Mouse (Mus musculus) myocyte (in vitro differentiated cells): ENCODE measurements at regions not wholly inside any gene's neighbourhood (a gene's known extent, or its start where the extent isn't known, plus 50 kb on each side); places are given as distances from the start of the nearest gene placed in this dataset.

ENCODE experiments used
- POLR2A ChIP-seq: IDR thresholded peaks from one replicate; pipeline ENCODE4 v1.6.1; 2011; ENCODE audit warnings: low read depth, mild to moderate bottlenecking, control low read depth, moderate library complexity; ENCODE audit not compliant: insufficient read length
- USF1 ChIP-seq: IDR thresholded peaks from one replicate; pipeline ENCODE4 v1.6.1; 2011; ENCODE audit warnings: low read depth, mild to moderate bottlenecking, control low read depth, moderate library complexity

DNA sequence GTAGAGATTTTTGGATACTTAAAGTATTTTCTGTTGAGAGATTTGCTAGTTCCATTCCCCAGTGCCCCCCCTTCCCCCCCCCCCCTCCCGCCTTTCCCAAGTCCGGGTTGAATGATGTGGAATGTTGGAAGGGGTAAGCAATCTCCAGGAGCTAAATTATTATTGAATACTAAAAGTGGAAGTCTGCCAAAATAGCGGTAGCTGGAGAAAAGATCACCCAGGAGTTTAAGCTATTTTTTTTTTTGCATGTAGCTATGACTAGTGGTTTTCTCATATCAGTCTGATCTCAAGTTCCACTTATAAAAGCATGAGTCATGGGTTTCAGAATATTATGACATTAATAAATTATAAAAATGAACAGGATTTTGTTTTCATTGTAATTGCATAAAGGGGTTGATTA, 365.6 kb downstream of the Cntnap4 start:
- no peak for TF ChIP-seq USF1
- no peak for TF ChIP-seq POLR2A
